Mouse (Mus musculus): ENCODE results near the gene Ubl5. TPM values are rescaled to one million over a fixed set of nuclear protein-coding genes. Genes with fewer than 3 reads are reported as not detected.

Ubl5 gene
- polyA plus RNA-seq, 1 experiment from 2014 or later = 578 TPM

DNA sequence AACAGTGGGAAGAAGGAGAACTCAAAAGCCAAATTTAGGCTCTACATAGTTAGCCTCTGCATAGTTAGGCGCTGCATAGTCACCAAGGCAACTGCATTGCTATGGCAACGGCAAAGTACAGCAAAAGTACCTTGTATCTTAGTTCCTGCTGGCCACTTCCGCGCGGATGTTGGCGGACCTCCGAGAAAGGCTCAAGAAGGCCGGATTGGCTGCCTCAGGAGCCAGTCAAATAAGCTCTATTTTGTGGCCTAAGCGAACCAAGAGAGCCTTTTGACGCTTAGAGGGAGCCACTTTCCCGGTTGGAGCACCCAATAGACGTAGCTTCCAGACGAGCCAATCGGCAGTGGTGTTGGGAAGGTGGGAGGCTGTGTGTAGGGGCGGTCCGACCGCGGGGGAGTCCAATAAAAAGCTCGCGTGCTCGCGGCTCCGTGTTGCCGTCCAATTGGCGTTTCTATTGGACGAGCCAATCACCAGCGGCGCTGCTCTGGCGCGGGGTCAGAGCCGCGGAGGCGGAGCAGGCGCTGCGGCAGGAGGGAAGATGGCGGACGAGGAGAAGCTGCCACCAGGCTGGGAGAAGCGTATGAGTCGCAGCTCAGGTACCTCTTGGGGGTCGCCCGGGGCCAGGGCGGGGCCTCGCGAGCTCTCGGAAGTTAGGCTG lies 9.1 kb downstream of the Ubl5 start, which contains the start of gene Pin1:
Gene Pin1, plus strand, starts transcription at position 494 of the 658 bp plus-strand sequence.
- Histone ChIP-seq H3K27ac (ENCODE audit: low read depth, low read length) (no peak within 1 kb of the TSS), H3K4me3 (ENCODE audit: low read depth, low read length) (peak within 1 kb of the TSS; percentile 93), H3K4me2 (replicated peaks; ENCODE audit: low read depth) (peak within 1 kb of the TSS; percentile 79), H3K36me3 (ENCODE audit: control insufficient read depth, insufficient read depth) (peaks cover 33% of the 10 kb centered on the region), H3K27me3 (replicated peaks; ENCODE audit: control insufficient read depth, insufficient read depth, low read length) (no peaks in the 10 kb centered on the region), H3K9me3 (ENCODE audit: control insufficient read depth) (no peaks in the 10 kb centered on the region), H3K9ac (ENCODE audit: low read depth, low read length) (peak within 1 kb of the TSS; percentile 83), H3K4me1 (replicated peaks; ENCODE audit: control insufficient read depth, insufficient read depth, low read length) (peaks cover 8% of the 10 kb centered on the region; the same call in 1 of the 2 replicates)
- TF ChIP-seq CTCF (IDR thresholded peaks at IDR 0.05; ENCODE audit: low read depth) = peak; percentile 18
- WGBS = under 1% methylated on average over 45 of the region's 45 CpGs
- peak; percentile 100 for ATAC-seq

DNA sequence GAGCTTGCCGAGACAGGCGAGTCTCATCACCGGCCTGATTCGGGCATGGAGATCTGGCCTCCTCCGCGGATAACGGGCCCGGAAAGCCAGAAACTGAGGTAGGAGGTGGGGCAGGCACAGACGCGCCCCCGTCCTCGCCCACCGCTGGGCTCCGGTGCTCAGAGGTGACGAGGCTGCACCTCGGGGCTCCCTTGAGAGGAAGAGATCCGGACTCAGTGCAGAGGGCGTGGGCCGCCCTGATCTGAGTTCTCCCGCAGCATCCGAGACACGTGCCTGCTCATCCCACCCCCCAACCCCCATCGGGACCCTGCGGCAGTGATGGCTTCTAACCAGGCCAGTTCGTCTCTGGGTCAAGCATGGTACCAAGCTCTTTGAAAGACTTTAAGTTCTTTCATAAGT lies 9.6 kb downstream of the Ubl5 start:
- 0% methylated on average over 19 of the region's 25 CpGs for WGBS
- Histone ChIP-seq H3K9ac (ENCODE audit: low read depth, low read length) (peak overlapping the region; percentile 83), H3K4me1 (replicated peaks; ENCODE audit: control insufficient read depth, insufficient read depth, low read length) (peaks cover 8% of the 10 kb centered on the region; the same call in 1 of the 2 replicates), H3K27me3 (replicated peaks; ENCODE audit: control insufficient read depth, insufficient read depth, low read length) (no peaks in the 10 kb centered on the region), H3K4me3 (ENCODE audit: low read depth, low read length) (peak overlapping the region; percentile 93), H3K27ac (ENCODE audit: low read depth, low read length) (no peak overlapping the region), H3K36me3 (ENCODE audit: control insufficient read depth, insufficient read depth) (peaks cover 33% of the 10 kb centered on the region), H3K9me3 (ENCODE audit: control insufficient read depth) (no peaks in the 10 kb centered on the region), H3K4me2 (replicated peaks; ENCODE audit: low read depth) (peak overlapping the region; percentile 79)
- no peak for TF ChIP-seq CTCF (IDR thresholded peaks at IDR 0.05; ENCODE audit: low read depth)
- ATAC-seq = peak; percentile 1; the same call in 1 of the 2 replicates

DNA sequence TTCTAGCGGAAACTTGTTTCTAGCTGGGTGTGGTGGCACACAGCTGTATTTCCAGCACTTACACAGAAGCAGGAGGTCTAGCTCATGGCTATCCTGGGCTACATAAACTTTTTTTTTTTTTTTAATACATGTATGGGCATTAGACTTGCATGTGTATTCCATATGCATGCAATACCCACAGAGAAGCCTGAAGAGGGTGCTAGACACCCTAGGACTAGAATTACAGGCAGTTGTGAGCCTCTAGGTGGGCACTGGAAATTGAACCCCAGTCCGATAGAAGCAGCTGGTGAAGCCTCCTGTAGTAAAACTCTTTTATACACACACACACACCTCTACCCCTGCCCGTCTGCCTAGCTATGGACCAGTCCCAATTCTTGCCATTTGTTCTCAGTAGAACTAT lies 11.2 kb downstream of the Ubl5 start:
- H3K9me3 ChIP-seq (ENCODE audit: control insufficient read depth) = no peaks in the 10 kb centered on the region
- peak; percentile 35 for TF ChIP-seq CTCF (IDR thresholded peaks at IDR 0.05; ENCODE audit: low read depth)
- H3K4me2 ChIP-seq (replicated peaks; ENCODE audit: low read depth) = no peak overlapping the region
- peaks cover 47% of the 10 kb centered on the region for H3K36me3 ChIP-seq (ENCODE audit: control insufficient read depth, insufficient read depth)
- peaks cover 8% of the 10 kb centered on the region; the same call in 1 of the 2 replicates for H3K4me1 ChIP-seq (replicated peaks; ENCODE audit: control insufficient read depth, insufficient read depth, low read length)
- WGBS = 90% methylated on average over 3 of the region's 3 CpGs
- no peak overlapping the region for H3K4me3 ChIP-seq (ENCODE audit: low read depth, low read length)
- no peaks in the 10 kb centered on the region for H3K27me3 ChIP-seq (replicated peaks; ENCODE audit: control insufficient read depth, insufficient read depth, low read length)
- no peak overlapping the region for H3K9ac ChIP-seq (ENCODE audit: low read depth, low read length)
- H3K27ac ChIP-seq (ENCODE audit: low read depth, low read length) = no peak overlapping the region
- ATAC-seq = no peak

DNA sequence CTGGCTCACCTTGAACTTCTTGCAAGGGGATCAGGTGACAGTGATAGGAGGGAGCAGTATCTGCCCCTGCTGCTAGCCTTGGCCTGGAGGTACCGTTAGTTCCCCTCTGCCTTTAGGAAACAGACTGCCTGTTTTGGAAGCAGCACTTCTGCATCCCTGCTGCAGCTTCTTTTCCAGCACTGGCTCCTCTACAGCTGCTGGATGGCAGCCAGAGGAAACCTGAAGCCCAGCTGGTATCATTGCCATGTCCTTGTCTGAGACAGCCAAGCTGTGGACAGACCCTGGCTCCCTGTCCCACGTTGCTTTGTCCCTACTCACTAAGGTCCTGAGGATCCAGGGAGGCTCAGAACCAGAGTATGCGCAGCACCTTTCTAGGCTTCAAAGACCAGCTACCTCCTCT lies 14.9 kb downstream of the Ubl5 start:
- no peak overlapping the region for H3K4me2 ChIP-seq (replicated peaks; ENCODE audit: low read depth)
- no peak overlapping the region for H3K4me3 ChIP-seq (ENCODE audit: low read depth, low read length)
- peaks cover 3% of the 10 kb centered on the region; the same call in 1 of the 2 replicates for H3K4me1 ChIP-seq (replicated peaks; ENCODE audit: control insufficient read depth, insufficient read depth, low read length)
- H3K27ac ChIP-seq (ENCODE audit: low read depth, low read length) = no peak overlapping the region
- no peaks in the 10 kb centered on the region for H3K9me3 ChIP-seq (ENCODE audit: control insufficient read depth)
- no peak for ATAC-seq
- no peak for TF ChIP-seq CTCF (IDR thresholded peaks at IDR 0.05; ENCODE audit: low read depth)
- H3K9ac ChIP-seq (ENCODE audit: low read depth, low read length) = no peak overlapping the region
- WGBS = 90% methylated on average over 3 of the region's 3 CpGs
- H3K27me3 ChIP-seq (replicated peaks; ENCODE audit: control insufficient read depth, insufficient read depth, low read length) = no peaks in the 10 kb centered on the region
- H3K36me3 ChIP-seq (ENCODE audit: control insufficient read depth, insufficient read depth) = peaks cover 68% of the 10 kb centered on the region

DNA sequence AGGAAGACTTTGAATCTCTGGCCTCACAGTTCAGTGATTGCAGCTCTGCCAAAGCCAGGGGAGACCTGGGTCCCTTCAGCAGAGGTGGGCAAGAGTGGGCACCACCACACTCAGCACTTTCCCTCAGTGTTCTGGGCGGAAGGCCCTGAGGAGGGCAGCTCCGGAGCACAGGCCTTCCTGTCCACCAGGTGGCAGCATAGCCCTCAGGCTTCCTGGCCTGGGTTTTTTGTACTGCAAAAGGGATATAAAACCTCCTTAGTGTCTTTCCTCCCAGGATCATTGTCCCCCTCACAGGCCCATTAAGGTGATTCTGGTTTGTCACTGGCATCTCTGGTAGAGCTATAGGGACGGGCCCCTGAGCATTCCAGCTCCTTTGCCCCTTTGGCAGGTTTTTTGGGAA lies 19.6 kb downstream of the Ubl5 start:
- peak; percentile 88 for TF ChIP-seq CTCF (IDR thresholded peaks at IDR 0.05; ENCODE audit: low read depth)
- H3K27ac ChIP-seq (ENCODE audit: low read depth, low read length) = no peak overlapping the region
- H3K9ac ChIP-seq (ENCODE audit: low read depth, low read length) = no peak overlapping the region
- no peak overlapping the region for H3K4me2 ChIP-seq (replicated peaks; ENCODE audit: low read depth)
- WGBS = 53% methylated on average over 3 of the region's 3 CpGs
- peaks cover 63% of the 10 kb centered on the region for H3K36me3 ChIP-seq (ENCODE audit: control insufficient read depth, insufficient read depth)
- no peaks in the 10 kb centered on the region for H3K9me3 ChIP-seq (ENCODE audit: control insufficient read depth)
- peak; percentile 47 for ATAC-seq
- H3K4me3 ChIP-seq (ENCODE audit: low read depth, low read length) = no peak overlapping the region
- H3K4me1 ChIP-seq (replicated peaks; ENCODE audit: control insufficient read depth, insufficient read depth, low read length) = no peaks in the 10 kb centered on the region
- no peaks in the 10 kb centered on the region for H3K27me3 ChIP-seq (replicated peaks; ENCODE audit: control insufficient read depth, insufficient read depth, low read length)

DNA sequence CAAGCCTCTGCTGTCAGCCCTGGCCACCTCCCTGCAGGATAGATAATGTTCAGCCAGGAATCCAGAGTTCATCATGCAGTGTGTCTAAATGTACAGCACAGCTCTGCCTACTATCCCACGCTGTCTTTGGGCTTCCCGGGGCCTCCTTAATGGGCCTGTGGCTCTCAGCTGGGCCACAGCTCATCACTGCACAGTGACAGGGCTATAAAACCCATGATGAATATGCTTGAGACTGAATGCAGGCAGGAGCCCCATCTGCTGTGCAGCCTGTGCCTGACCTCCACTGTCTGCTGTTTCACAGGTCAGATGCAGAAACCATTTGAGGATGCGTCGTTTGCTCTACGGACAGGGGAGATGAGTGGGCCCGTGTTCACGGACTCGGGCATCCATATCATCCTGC lies 20.2 kb downstream of the Ubl5 start:
- no peaks in the 10 kb centered on the region for H3K4me1 ChIP-seq (replicated peaks; ENCODE audit: control insufficient read depth, insufficient read depth, low read length)
- WGBS = 91% methylated on average over 8 of the region's 8 CpGs
- TF ChIP-seq CTCF (IDR thresholded peaks at IDR 0.05; ENCODE audit: low read depth) = no peak
- no peaks in the 10 kb centered on the region for H3K27me3 ChIP-seq (replicated peaks; ENCODE audit: control insufficient read depth, insufficient read depth, low read length)
- peaks cover 58% of the 10 kb centered on the region for H3K36me3 ChIP-seq (ENCODE audit: control insufficient read depth, insufficient read depth)
- no peak overlapping the region for H3K4me3 ChIP-seq (ENCODE audit: low read depth, low read length)
- no peaks in the 10 kb centered on the region for H3K9me3 ChIP-seq (ENCODE audit: control insufficient read depth)
- no peak overlapping the region for H3K4me2 ChIP-seq (replicated peaks; ENCODE audit: low read depth)
- no peak overlapping the region for H3K9ac ChIP-seq (ENCODE audit: low read depth, low read length)
- H3K27ac ChIP-seq (ENCODE audit: low read depth, low read length) = no peak overlapping the region
- no peak for ATAC-seq

Measured in intestine, postnatal 0 days (tissue).